Mouse (Mus musculus): ENCODE measurements around the gene Psmb11.

- TF ChIP-seq CTCF (IDR thresholded peaks at IDR 0.05; ENCODE audit: extremely low read depth, insufficient read depth, insufficient read length, insufficient replicate concordance) = no peak
- no peak for TF ChIP-seq POLR2A (IDR thresholded peaks at IDR 0.05; ENCODE audit: low read depth, low read length)
These were observed 19.7 kb downstream of the Psmb11 start, which contains the start of gene Gm17606 for GRCm38 (mm10) chr14:54640946-54641304.
